15 mouse cellular contexts compared by ENCODE assay signal in the genomic region with DNA sequence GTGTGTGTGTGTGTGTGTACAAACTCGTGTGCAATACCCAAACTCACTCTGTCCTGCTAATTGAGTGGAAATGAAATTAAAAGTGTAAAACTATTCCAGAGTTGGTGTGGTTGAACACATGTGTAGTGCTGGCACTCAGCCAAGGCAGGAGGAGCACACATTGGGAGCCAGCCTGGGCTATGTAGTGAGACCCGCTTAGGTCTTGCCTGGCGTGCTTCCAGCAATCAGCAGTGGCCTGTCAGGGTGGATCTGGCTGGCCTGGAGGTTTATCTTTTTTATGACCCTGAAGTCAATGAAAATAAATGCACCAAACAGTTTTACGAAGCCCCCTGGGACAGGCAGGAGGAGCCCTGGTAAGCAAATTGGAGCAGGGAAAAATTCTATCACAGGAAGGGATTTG.
DNase-seq lines count a peak whose midpoint lies in the region; ATAC-seq lines count a peak whose summit lies in the region.
"Had no signal": no experiment of that assay in that cellular context is flagged by ENCODE, and none has a peak within 500 bp of the region (broad histone marks: within the 10 kb centered on the region; RNA-seq: fewer than 3 reads in every experiment).

No protein-coding gene starts in this region.

- no peak overlapping the region for H3K4me3 ChIP-seq in kidney, embryonic 15.5 days (replicated peaks)
- no peak overlapping the region for H3K4me3 ChIP-seq in embryonic facial prominence, embryonic 14.5 days (ENCODE audit: low read depth, low read length)
- H3K4me3 ChIP-seq: embryonic facial prominence, embryonic 12.5 days; liver, embryonic 15.5 days had no signal

- H3K4me2 ChIP-seq in kidney, embryonic 15.5 days = no peak overlapping the region
- no peak overlapping the region for H3K4me2 ChIP-seq in embryonic facial prominence, embryonic 14.5 days (ENCODE audit: low read depth, low read length)
- H3K4me2 ChIP-seq: embryonic facial prominence, embryonic 12.5 days; liver, embryonic 15.5 days had no signal

- DNase-seq in heart, adult 11 months = peak; percentile 97
- no peak for DNase-seq in heart, postnatal 25 days (ENCODE audit: low spot score)
- DNase-seq in kidney, postnatal 25 days = peak; percentile 66 to 76
- DNase-seq in MN1 (ENCODE audit: low spot score) = peak; percentile 56
- peak; percentile 47 for DNase-seq in embryonic facial prominence, embryonic 14.5 days (ENCODE audit: low spot score)
- DNase-seq: cerebellum, postnatal 25 days; right cerebral cortex, postnatal 4 days; thymus, postnatal 14 days had no signal

- H3K9ac ChIP-seq in kidney, embryonic 15.5 days = no peak overlapping the region
- no peak overlapping the region for H3K9ac ChIP-seq in embryonic facial prominence, embryonic 14.5 days (ENCODE audit: low read depth, low read length)
- H3K9ac ChIP-seq: embryonic facial prominence, embryonic 12.5 days; liver, embryonic 15.5 days had no signal

- H3K4me1 ChIP-seq in kidney, embryonic 15.5 days = peaks cover 27% of the 10 kb centered on the region
- peaks cover 9% of the 10 kb centered on the region for H3K4me1 ChIP-seq in embryonic facial prominence, embryonic 14.5 days (ENCODE audit: control insufficient read depth, insufficient read depth, low read length)

- H3K36me3 ChIP-seq in kidney, embryonic 15.5 days = no peaks in the 10 kb centered on the region
- H3K36me3 ChIP-seq in embryonic facial prominence, embryonic 14.5 days (ENCODE audit: control insufficient read depth, insufficient read depth, low read length) = no peaks in the 10 kb centered on the region
- H3K36me3 ChIP-seq: embryonic facial prominence, embryonic 12.5 days; liver, embryonic 15.5 days had no signal

- H3K27ac ChIP-seq in kidney, embryonic 15.5 days = no peak overlapping the region
- no peak overlapping the region for H3K27ac ChIP-seq in embryonic facial prominence, embryonic 14.5 days (replicated peaks; ENCODE audit: low read depth, low read length)
- H3K27ac ChIP-seq: embryonic facial prominence, embryonic 12.5 days; liver, embryonic 15.5 days had no signal

- intact Hi-C loops in heart, postnatal 25 days (cut with DNase I) = no loop called here

- 50% methylated on average over 4 of the region's 4 CpGs for WGBS in kidney, embryonic 15.5 days
- 54% methylated on average over 4 of the region's 4 CpGs for WGBS in embryonic facial prominence, embryonic 14.5 days

- H3K9me3 ChIP-seq in kidney, embryonic 15.5 days (replicated peaks) = no peaks in the 10 kb centered on the region
- no peaks in the 10 kb centered on the region for H3K9me3 ChIP-seq in embryonic facial prominence, embryonic 14.5 days (ENCODE audit: control insufficient read depth, low read length)
- H3K9me3 ChIP-seq: embryonic facial prominence, embryonic 12.5 days; liver, embryonic 15.5 days had no signal

- ATAC-seq in kidney, embryonic 15.5 days (replicated peaks; ENCODE audit: low FRiP score) = no peak
- ATAC-seq in embryonic facial prominence, embryonic 14.5 days (ENCODE audit: low read depth) = no peak
- no peak for ATAC-seq in frontal cortex, adult (ENCODE audit: low TSS enrichment)
- ATAC-seq: midbrain, embryonic 16.5 days; Patski had no signal

- no peaks in the 10 kb centered on the region for H3K27me3 ChIP-seq in kidney, embryonic 15.5 days
- no peaks in the 10 kb centered on the region for H3K27me3 ChIP-seq in embryonic facial prominence, embryonic 14.5 days (replicated peaks; ENCODE audit: control insufficient read depth, insufficient read depth, low read length)
- H3K27me3 ChIP-seq: CH12.LX; embryonic facial prominence, embryonic 12.5 days; liver, embryonic 15.5 days; Patski had no signal
